Mouse (Mus musculus): Measurements from ENCODE around the gene Brpf1.

DNA sequence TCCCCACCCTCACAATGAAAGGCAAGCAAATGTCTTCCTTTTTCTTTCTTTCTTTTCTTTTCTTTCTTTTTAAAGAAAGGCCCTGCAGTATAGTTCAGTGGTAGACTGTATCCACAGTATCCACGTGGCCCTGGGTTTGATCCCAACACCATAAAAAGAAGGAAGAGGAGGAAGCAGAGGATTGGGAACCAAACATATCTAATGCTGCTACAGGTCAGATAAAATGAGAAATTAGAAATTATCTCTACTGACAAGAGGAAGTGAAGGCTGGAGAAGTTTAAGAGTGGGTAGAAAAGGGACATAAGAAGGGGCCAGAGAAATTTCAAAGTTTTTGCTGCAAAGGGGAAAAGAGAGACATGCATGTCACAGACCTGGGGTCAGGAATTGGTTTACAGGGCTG, 20.6 kb upstream of the Brpf1 start:
- no peak for TF ChIP-seq GATA1 (IDR thresholded peaks at IDR 0.05; ENCODE audit: borderline replicate concordance, low read length)
- TF ChIP-seq FLI1 (IDR thresholded peaks at IDR 0.05; ENCODE audit: low read length), result no peak

Data from megakaryocyte, embryonic 14.5 days (primary cell).